Mouse (Mus musculus) kidney, embryonic 14.5 days (tissue): Measurements from ENCODE around the gene Tmc7. TPM values are rescaled to one million over a fixed set of nuclear protein-coding genes. Genes with fewer than 3 reads are reported as not detected.

Experiments
- ATAC-seq: fragments of 200-750 bp; cut with Nextera tagmentation; 2 replicates; pipeline ENCODE4 v1.8.0; 2017; ENCODE audit warnings: moderate number of reproducible peaks, mild to moderate bottlenecking, moderate TSS enrichment, moderate library complexity; ENCODE audit not compliant: low FRiP score, low TSS enrichment
- H3K27ac ChIP-seq: fragments of 300-500 bp; sonication (generic); 2 replicates; pipeline ENCODE4 v1.5.1; 2014; ENCODE audit warnings: low read depth, mild to moderate bottlenecking, low read length, moderate library complexity, mixed read lengths
- H3K27me3 ChIP-seq: fragments of 300-500 bp; sonication (generic); 2 replicates; pipeline ENCODE4 v1.6.1; 2014; ENCODE audit warnings: mild to moderate bottlenecking, low read length; ENCODE audit not compliant: control insufficient read depth, insufficient read depth
- H3K36me3 ChIP-seq: fragments of 300-500 bp; sonication (generic); 2 replicates; pipeline ENCODE4 v1.6.1; 2014; ENCODE audit warnings: low read length, mixed read lengths; ENCODE audit not compliant: control insufficient read depth, insufficient read depth
- H3K4me1 ChIP-seq: fragments of 300-500 bp; sonication (generic); 2 replicates; pipeline ENCODE4 v1.6.1; 2014; ENCODE audit warnings: low read length, mixed read lengths; ENCODE audit not compliant: control insufficient read depth, insufficient read depth
- H3K4me2 ChIP-seq: fragments of 300-500 bp; sonication (generic); replicated peaks from 2 replicates; pipeline ENCODE4 v1.6.1; 2014; ENCODE audit warnings: low read depth, mild to moderate bottlenecking, low read length
- H3K4me3 ChIP-seq: fragments of 300-500 bp; sonication (generic); 2 replicates; pipeline ENCODE4 v1.5.1; 2014; ENCODE audit warnings: mild to moderate bottlenecking, low read length
- H3K9ac ChIP-seq: fragments of 300-500 bp; sonication (generic); 2 replicates; pipeline ENCODE4 v1.6.1; 2014; ENCODE audit warnings: low read depth, mild to moderate bottlenecking, low read length, moderate library complexity
- H3K9me3 ChIP-seq: fragments of 300-500 bp; sonication (generic); 2 replicates; pipeline ENCODE4 v1.6.1; 2016; ENCODE audit warnings: low read length; ENCODE audit not compliant: control insufficient read depth
- WGBS: fragments of 180-500 bp; shearing (Covaris S2); extraction: QIAGEN DNeasy Blood & Tissue Kit; methylation state at CpG from one replicate; pipeline ENCODE4 v1.1.7; 2014; 5-methylcytosine and 5-hydroxymethylcytosine counted together
- polyA plus RNA-seq: library from polyadenylated mRNA; unstranded; fragments of >200 nt; fragmentation: Nextera tagmentation; extraction: Ambion mirVana; gene quantifications from 2 replicates; pipeline ENCODE4 v1.2.1, GENCODE M21; 2014

Tmc7 gene
- polyA plus RNA-seq, 1 experiment from 2014 or later: 2.7 TPM

DNA sequence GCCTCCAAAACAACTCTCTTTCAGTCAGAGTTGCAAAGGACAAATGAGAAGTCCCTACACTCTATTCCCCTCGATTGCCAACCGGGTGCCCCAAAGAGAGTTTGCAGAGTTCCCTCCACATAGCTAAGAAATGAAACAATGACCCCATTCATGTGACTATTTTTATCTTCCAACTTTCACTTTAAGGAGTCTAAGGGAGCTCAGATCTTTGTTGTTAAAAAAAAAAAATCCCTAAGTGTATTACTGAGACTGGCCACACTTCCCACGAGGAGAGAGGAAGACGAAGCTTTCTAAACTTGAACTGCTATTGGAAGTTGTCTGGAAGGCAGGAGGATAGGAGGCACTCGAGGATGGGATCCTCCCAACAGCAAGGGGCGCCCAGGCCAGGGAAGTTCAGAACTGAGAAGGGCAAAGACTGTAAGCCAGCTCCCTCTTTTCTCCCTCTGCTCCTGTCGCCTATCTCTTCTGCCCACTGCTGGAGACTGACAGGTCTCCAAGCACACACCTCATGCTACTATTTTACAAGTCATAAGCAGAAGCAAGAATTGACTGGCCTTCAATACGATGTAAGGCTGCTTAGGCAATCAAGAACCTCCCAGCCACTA lies 96.4 kb downstream of the Tmc7 start:
- H3K9me3 ChIP-seq: no peaks in the 10 kb centered on the region
- H3K4me1 ChIP-seq: peaks cover 20% of the 10 kb centered on the region; the same call in 1 of the 2 replicates
- H3K9ac ChIP-seq: no peak overlapping the region
- peak overlapping the region; percentile 84; the same call in 1 of the 2 replicates for H3K4me2 ChIP-seq
- no peak overlapping the region for H3K4me3 ChIP-seq
- no peak overlapping the region for H3K27ac ChIP-seq
- H3K36me3 ChIP-seq: no peaks in the 10 kb centered on the region; the same call in 1 of the 2 replicates
- 42% methylated on average over 8 of the region's 8 CpGs for WGBS
- ATAC-seq: no peak
- peaks cover 19% of the 10 kb centered on the region for H3K27me3 ChIP-seq

GRCm38 (mm10) chr7:118486917-118487316 lies 97.6 kb downstream of the Tmc7 start:
- H3K27ac ChIP-seq: no peak overlapping the region
- no peak overlapping the region for H3K9ac ChIP-seq
- no peak overlapping the region for H3K4me2 ChIP-seq
- H3K36me3 ChIP-seq: no peaks in the 10 kb centered on the region; the same call in 1 of the 2 replicates
- peaks cover 17% of the 10 kb centered on the region for H3K27me3 ChIP-seq
- H3K4me3 ChIP-seq: no peak overlapping the region
- 64% methylated on average over 5 of the region's 5 CpGs for WGBS
- peaks cover 20% of the 10 kb centered on the region; the same call in 1 of the 2 replicates for H3K4me1 ChIP-seq
- no peak for ATAC-seq
- H3K9me3 ChIP-seq: no peaks in the 10 kb centered on the region

Other genes with a start within 250 kb of the Tmc7 start
- 6.2 and 11.4 TPM in 2 replicates for gene Syt17, start 136.5 kb downstream of the Tmc7 start, polyA plus RNA-seq
- 2.5 and 3.1 TPM in 2 replicates for gene Itpripl2, start 92.8 kb downstream of the Tmc7 start, polyA plus RNA-seq
- gene Coq7, start 51.4 kb downstream of the Tmc7 start, polyA plus RNA-seq: 158 and 169 TPM in 2 replicates
- 0.09 TPM in 1 of 2 replicates, not detected in the other for gene Tmc5, start 12.6 kb upstream of the Tmc7 start, polyA plus RNA-seq
- 95.2 and 100 TPM in 2 replicates for gene Gde1, start 121.0 kb upstream of the Tmc7 start, polyA plus RNA-seq
- 9.4 and 13.5 TPM in 2 replicates for gene Ccp110, start 127.8 kb upstream of the Tmc7 start, polyA plus RNA-seq
- 52.3 and 69.6 TPM in 2 replicates for gene Vps35l, start 155.5 kb upstream of the Tmc7 start, polyA plus RNA-seq